ENCODE assay signal across 25 mouse cellular contexts in the genomic region with DNA sequence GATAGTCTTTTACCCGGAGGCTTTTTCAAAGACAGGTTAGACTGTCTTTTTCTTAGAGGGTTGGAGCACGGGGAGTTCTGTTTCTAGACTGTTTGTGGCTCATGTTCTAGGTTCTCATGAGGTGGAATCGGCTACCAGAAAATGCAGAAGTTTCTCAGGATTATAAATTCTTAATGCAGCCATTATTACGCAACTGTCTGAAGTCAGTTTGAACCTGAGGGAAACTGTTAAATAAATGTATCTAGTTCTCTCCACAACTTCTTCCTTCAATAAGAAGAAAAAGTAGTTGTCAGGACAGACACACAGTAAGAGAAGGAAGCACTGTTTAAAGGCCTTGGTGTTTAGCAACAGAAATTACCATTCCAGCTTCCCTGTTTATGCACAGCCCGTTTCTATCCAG.
"Had no signal": no experiment of that assay in that cellular context is flagged by ENCODE, and none has a peak within 500 bp of the region (broad histone marks: within the 10 kb centered on the region; RNA-seq: fewer than 3 reads in every experiment).

No protein-coding gene starts in this region.

- ATAC-seq: hindbrain, embryonic 16.5 days; inflammation-experienced regulatory T-cells, adult 6 months; intestine, embryonic 15.5 days; intestine, postnatal 0 days had no signal

- H3K4me3 ChIP-seq: heart, adult 2 months; heart, embryonic 13.5 days; heart, embryonic 15.5 days; hindbrain, embryonic 13.5 days; intestine, embryonic 15.5 days; kidney, embryonic 15.5 days; layer of hippocampus, adult 2 months; left cerebral cortex, adult 2 months; limb, embryonic 10.5 days; limb, embryonic 12.5 days; liver, embryonic 13.5 days had no signal

- H3K4me2 ChIP-seq: heart, embryonic 11.5 days; heart, embryonic 13.5 days; heart, embryonic 15.5 days; hindbrain, embryonic 13.5 days; intestine, embryonic 15.5 days; kidney, embryonic 15.5 days; limb, embryonic 12.5 days; liver, embryonic 11.5 days; liver, embryonic 13.5 days had no signal

- H3K27me3 ChIP-seq: heart, embryonic 13.5 days; heart, embryonic 15.5 days; hindbrain, embryonic 13.5 days; intestine, embryonic 15.5 days; kidney, embryonic 15.5 days; limb, embryonic 12.5 days; liver, embryonic 13.5 days had no signal

- DNase-seq: gastrocnemius, postnatal 14 days; gastrocnemius, postnatal 36 days; heart, adult 2 months; heart, postnatal 14 days; heart, postnatal 36 days; kidney, adult 18-20 months; kidney, adult 8-10 months; kidney, postnatal 14 days; kidney, postnatal 36 days; liver; liver, embryonic 13.5 days had no signal

- H3K36me3 ChIP-seq: heart, embryonic 13.5 days; heart, embryonic 15.5 days; hindbrain, embryonic 13.5 days; intestine, embryonic 15.5 days; kidney, embryonic 15.5 days; limb, embryonic 10.5 days; limb, embryonic 12.5 days; liver, embryonic 13.5 days had no signal
